Mouse (Mus musculus) liver, embryonic 16.5 days (tissue): ENCODE results near the gene Nos3. TPM values are rescaled to one million over a fixed set of nuclear protein-coding genes. Genes with fewer than 3 reads are reported as not detected.

Experiments
- ATAC-seq: fragments of 200-750 bp; cut with Nextera tagmentation; 2 replicates; pipeline ENCODE4 v1.8.0; 2017; ENCODE audit warnings: low read depth, mild to moderate bottlenecking, moderate number of reproducible peaks, moderate library complexity
- H3K27ac ChIP-seq: fragments of 300-500 bp; sonication (generic); 2 replicates; pipeline ENCODE4 v1.5.1; 2014; ENCODE audit warnings: mild to moderate bottlenecking, low read length
- H3K27me3 ChIP-seq: fragments of 300-500 bp; sonication (generic); 2 replicates; pipeline ENCODE4 v1.6.1; 2014; ENCODE audit warnings: low read depth, low read length, mixed read lengths; ENCODE audit not compliant: control insufficient read depth, insufficient read depth
- H3K36me3 ChIP-seq: fragments of 300-500 bp; sonication (generic); 2 replicates; pipeline ENCODE4 v1.6.1; 2014; ENCODE audit warnings: mild to moderate bottlenecking; ENCODE audit not compliant: control insufficient read depth, insufficient read depth
- H3K4me1 ChIP-seq: fragments of 300-500 bp; sonication (generic); 2 replicates; pipeline ENCODE4 v1.6.1; 2014; ENCODE audit warnings: low read depth, low read length, mixed read lengths; ENCODE audit not compliant: control insufficient read depth
- H3K4me2 ChIP-seq: fragments of 300-500 bp; sonication (generic); 2 replicates; pipeline ENCODE4 v1.6.1; 2014; ENCODE audit warnings: low read depth, low read length, mixed read lengths
- H3K4me3 ChIP-seq: fragments of 300-500 bp; sonication (generic); 2 replicates; pipeline ENCODE4 v1.5.1; 2014; ENCODE audit warnings: low read depth, mild to moderate bottlenecking, low read length
- H3K9ac ChIP-seq: fragments of 300-500 bp; sonication (generic); 2 replicates; pipeline ENCODE4 v1.6.1; 2014; ENCODE audit warnings: low read depth, low read length
- H3K9me3 ChIP-seq: fragments of 300-500 bp; sonication (generic); replicated peaks from 2 replicates; pipeline ENCODE4 v1.6.1; 2016; ENCODE audit warnings: low read length; ENCODE audit not compliant: control insufficient read depth
- WGBS: fragments of 180-500 bp; shearing (Covaris S2); extraction: QIAGEN DNeasy Blood & Tissue Kit; methylation state at CpG from one replicate; pipeline ENCODE4 v1.1.7; 2014; ENCODE audit not compliant: insufficient replicate concordance; 5-methylcytosine and 5-hydroxymethylcytosine counted together
- polyA plus RNA-seq: library from polyadenylated mRNA; unstranded; fragments of >200 nt; fragmentation: Nextera tagmentation; extraction: Ambion mirVana; gene quantifications from 2 replicates; pipeline ENCODE4 v1.2.1, GENCODE M21; 2015

Nos3 gene
- polyA plus RNA-seq, 1 experiment from 2014 or later: 2.2 TPM

- WGBS: 59% methylated on average over 14 of the region's 14 CpGs
- Histone ChIP-seq H3K27me3 (no peaks in the 10 kb centered on the region), H3K9ac (no peak overlapping the region), H3K4me1 (peaks cover 25% of the 10 kb centered on the region), H3K4me3 (no peak overlapping the region), H3K9me3 (no peaks in the 10 kb centered on the region), H3K27ac (no peak overlapping the region), H3K36me3 (no peaks in the 10 kb centered on the region), H3K4me2 (no peak overlapping the region)
- no peak for ATAC-seq
These were observed 22.2 kb upstream of the Nos3 start for GRCm38 (mm10) chr5:24342205-24342963.

- ATAC-seq: peak; percentile 55; the same call in 1 of the 2 replicates
- no peak overlapping the region for H3K4me2 ChIP-seq
- H3K9me3 ChIP-seq: no peaks in the 10 kb centered on the region
- H3K4me3 ChIP-seq: no peak overlapping the region
- peaks cover 2% of the 10 kb centered on the region; the same call in 1 of the 2 replicates for H3K27me3 ChIP-seq
- H3K4me1 ChIP-seq: peaks cover 28% of the 10 kb centered on the region
- no peak overlapping the region for H3K9ac ChIP-seq
- whole genome bisulfite sequencing: 54% methylated on average over 8 of the region's 8 CpGs
- H3K27ac ChIP-seq: no peak overlapping the region
- no peaks in the 10 kb centered on the region for H3K36me3 ChIP-seq
These were observed 21.6 kb upstream of the Nos3 start for GRCm38 (mm10) chr5:24342966-24343365.

GRCm38 (mm10) chr5:24343379-24343778 lies 21.2 kb upstream of the Nos3 start:
- Histone ChIP-seq H3K4me3 (no peak overlapping the region), H3K36me3 (no peaks in the 10 kb centered on the region), H3K27me3 (peaks cover 6% of the 10 kb centered on the region), H3K9me3 (no peaks in the 10 kb centered on the region), H3K4me2 (no peak overlapping the region), H3K27ac (no peak overlapping the region), H3K9ac (no peak overlapping the region), H3K4me1 (peaks cover 32% of the 10 kb centered on the region)
- ATAC-seq: no peak

GRCm38 (mm10) chr5:24343977-24344436 lies 20.6 kb upstream of the Nos3 start:
- Histone ChIP-seq H3K36me3 (no peaks in the 10 kb centered on the region), H3K4me3 (no peak overlapping the region), H3K27ac (no peak overlapping the region), H3K4me2 (no peak overlapping the region), H3K9ac (no peak overlapping the region), H3K9me3 (no peaks in the 10 kb centered on the region), H3K4me1 (peaks cover 38% of the 10 kb centered on the region), H3K27me3 (peaks cover 12% of the 10 kb centered on the region)
- WGBS: 10% methylated on average over 2 of the region's 2 CpGs
- peak; percentile 58 for ATAC-seq

- no peaks in the 10 kb centered on the region for H3K36me3 ChIP-seq
- no peak overlapping the region for H3K4me2 ChIP-seq
- H3K9me3 ChIP-seq: no peaks in the 10 kb centered on the region
- H3K4me3 ChIP-seq: no peak overlapping the region
- WGBS: 18% methylated on average over 12 of the region's 12 CpGs
- ATAC-seq: no peak
- H3K4me1 ChIP-seq: peaks cover 39% of the 10 kb centered on the region
- no peak overlapping the region for H3K9ac ChIP-seq
- no peak overlapping the region for H3K27ac ChIP-seq
- H3K27me3 ChIP-seq: peaks cover 18% of the 10 kb centered on the region
These were observed 20.0 kb upstream of the Nos3 start for GRCm38 (mm10) chr5:24344477-24345051.

- Histone ChIP-seq H3K4me2 (no peak overlapping the region), H3K4me1 (peaks cover 41% of the 10 kb centered on the region), H3K9me3 (no peaks in the 10 kb centered on the region), H3K27me3 (peaks cover 35% of the 10 kb centered on the region), H3K27ac (no peak overlapping the region), H3K36me3 (no peaks in the 10 kb centered on the region), H3K9ac (no peak overlapping the region), H3K4me3 (no peak overlapping the region)
- WGBS: 27% methylated on average over 7 of the region's 7 CpGs
- peak; percentile 45 for ATAC-seq
These were observed 18.3 kb upstream of the Nos3 start for GRCm38 (mm10) chr5:24346313-24346712.

- H3K27me3 ChIP-seq: peaks cover 45% of the 10 kb centered on the region
- H3K4me3 ChIP-seq: no peak overlapping the region
- ATAC-seq: no peak
- no peaks in the 10 kb centered on the region for H3K36me3 ChIP-seq
- peaks cover 47% of the 10 kb centered on the region for H3K4me1 ChIP-seq
- H3K9ac ChIP-seq: no peak overlapping the region
- no peak overlapping the region for H3K4me2 ChIP-seq
- no peak overlapping the region for H3K27ac ChIP-seq
- WGBS: 58% methylated on average over 7 of the region's 7 CpGs
- no peaks in the 10 kb centered on the region for H3K9me3 ChIP-seq
These were observed 17.3 kb upstream of the Nos3 start for GRCm38 (mm10) chr5:24347186-24347875.

- ATAC-seq: peak; percentile 66
- H3K4me1 ChIP-seq: peaks cover 42% of the 10 kb centered on the region
- H3K9ac ChIP-seq: no peak overlapping the region
- peaks cover 53% of the 10 kb centered on the region for H3K27me3 ChIP-seq
- no peaks in the 10 kb centered on the region for H3K36me3 ChIP-seq
- peak overlapping the region; percentile 45 for H3K4me3 ChIP-seq
- H3K27ac ChIP-seq: no peak overlapping the region
- peak overlapping the region; percentile 65 for H3K4me2 ChIP-seq
- whole genome bisulfite sequencing: under 1% methylated on average over 41 of the region's 41 CpGs
- no peaks in the 10 kb centered on the region for H3K9me3 ChIP-seq
These were observed 16.5 kb upstream of the Nos3 start for GRCm38 (mm10) chr5:24348128-24348527.

- Histone ChIP-seq H3K4me2 (peak overlapping the region; percentile 65), H3K9ac (no peak overlapping the region), H3K27me3 (peaks cover 58% of the 10 kb centered on the region), H3K27ac (no peak overlapping the region), H3K4me1 (peaks cover 38% of the 10 kb centered on the region), H3K4me3 (peak overlapping the region; percentile 45), H3K9me3 (no peaks in the 10 kb centered on the region), H3K36me3 (no peaks in the 10 kb centered on the region)
- WGBS: 1% methylated on average over 30 of the region's 30 CpGs
- no peak for ATAC-seq
These were observed 16.1 kb upstream of the Nos3 start for GRCm38 (mm10) chr5:24348546-24348945.
